Mouse (Mus musculus): ENCODE data around the gene Slc6a18. TPM values are rescaled to one million over a fixed set of nuclear protein-coding genes. Genes with fewer than 3 reads are reported as not detected.
"Not testable (repeated sequence)": the region's sequence is repeated elsewhere in the genome, so short reads cannot be mapped to it uniquely, and the experiment has no call there.

Slc6a18 gene
- total RNA-seq (2021), result not detected
- long read RNA-seq, experiment 1, result 0 reads
- long read RNA-seq, experiment 2, result 0 reads

GRCm38 (mm10) chr13:73677853-73678252 is at the start of gene Slc6a18:
Slc6a18 (minus strand) TSS chr13:73678023.
- DNase-seq (ENCODE audit: low spot score in 2 of 2), result no peak
- intact Hi-C loops (cut with DNase I), result no loop called here

GRCm38 (mm10) chr13:73725315-73725714 is 47.5 kb upstream of the Slc6a18 start:
- intact Hi-C loops (cut with DNase I), result no loop called here
- DNase-seq (ENCODE audit: low spot score in 2 of 2), result no peak

- intact Hi-C loops (cut with DNase I), result no loop called here
- DNase-seq (ENCODE audit: low spot score in 2 of 2), result peak; percentile 53 to 66
Measured at GRCm38 (mm10) chr13:73723081-73723668, 45.4 kb upstream of the Slc6a18 start.

GRCm38 (mm10) chr13:73720241-73720640 is 42.4 kb upstream of the Slc6a18 start:
- DNase-seq (ENCODE audit: low spot score in 2 of 2), result no peak
- intact Hi-C loops (cut with DNase I), result no loop called here

GRCm38 (mm10) chr13:73718225-73718624 is 40.4 kb upstream of the Slc6a18 start:
- intact Hi-C loops (cut with DNase I), result loop anchor here (1.0 to 10.0 kb wide), 3 partner anchors 104 to 577 kb away; partner anchors contain the start of gene Ahrr
- peak; percentile 89 to 93 for DNase-seq (ENCODE audit: low spot score in 2 of 2)

GRCm38 (mm10) chr13:73714020-73714419 is 36.2 kb upstream of the Slc6a18 start:
- intact Hi-C loops (cut with DNase I), result loop anchor here (5.0 to 10.0 kb wide), 3 partner anchors 67 to 581 kb away; partner anchors contain the start of gene Ahrr
- no peak for DNase-seq (ENCODE audit: low spot score in 2 of 2)

- intact Hi-C loops (cut with DNase I), result loop anchor here (5.0 to 10.0 kb wide), 3 partner anchors 66 to 582 kb away; partner anchors contain the start of gene Ahrr
Measured at GRCm38 (mm10) chr13:73713204-73713603, 35.4 kb upstream of the Slc6a18 start.

GRCm38 (mm10) chr13:73712228-73712627 is 34.4 kb upstream of the Slc6a18 start:
- DNase-seq (ENCODE audit: low spot score in 2 of 2), result no peak
- intact Hi-C loops (cut with DNase I), result loop anchor here (5.0 to 10.0 kb wide), 3 partner anchors 65 to 583 kb away; partner anchors contain the start of gene Ahrr

More at GRCm38 (mm10) chr13:73713204-73713603, 35.4 kb upstream of the Slc6a18 start:
- DNase-seq (ENCODE audit: low spot score in 2 of 2), result no peak

- no peak for DNase-seq (ENCODE audit: low spot score in 2 of 2)
- intact Hi-C loops (cut with DNase I), result loop anchor here (5.0 to 10.0 kb wide), 3 partner anchors 65 to 583 kb away; partner anchors contain the start of gene Ahrr
Measured at GRCm38 (mm10) chr13:73711803-73712202, 34.0 kb upstream of the Slc6a18 start.

GRCm38 (mm10) chr13:73711221-73711620 is 33.4 kb upstream of the Slc6a18 start:
- intact Hi-C loops (cut with DNase I), result loop anchor here (5.0 to 10.0 kb wide), 3 partner anchors 64 to 584 kb away; partner anchors contain the start of gene Ahrr
- DNase-seq (ENCODE audit: low spot score in 2 of 2), result no peak

GRCm38 (mm10) chr13:73709491-73709890 is 31.7 kb upstream of the Slc6a18 start:
- intact Hi-C loops (cut with DNase I), result no loop called here
- DNase-seq (ENCODE audit: low spot score in 2 of 2), result no peak

- DNase-seq (ENCODE audit: low spot score in 2 of 2), result no peak
- intact Hi-C loops (cut with DNase I), result no loop called here
Measured at GRCm38 (mm10) chr13:73704694-73705325, 27.0 kb upstream of the Slc6a18 start, which contains the start of gene Slc6a19. Slc6a19 (minus strand) TSS chr13:73704865.

- intact Hi-C loops (cut with DNase I); DNase-seq (ENCODE audit: low spot score in 2 of 2): not testable (repeated sequence)
Measured at GRCm38 (mm10) chr13:73703486-73703885, 25.7 kb upstream of the Slc6a18 start.

GRCm38 (mm10) chr13:73702776-73703175 is 25.0 kb upstream of the Slc6a18 start:
- intact Hi-C loops (cut with DNase I), result no loop called here
- DNase-seq (ENCODE audit: low spot score in 2 of 2), result no peak

GRCm38 (mm10) chr13:73701161-73701883 is 23.5 kb upstream of the Slc6a18 start:
- intact Hi-C loops (cut with DNase I), result no loop called here
- no peak for DNase-seq (ENCODE audit: low spot score in 2 of 2)

GRCm38 (mm10) chr13:73700554-73700953 is 22.7 kb upstream of the Slc6a18 start:
- DNase-seq (ENCODE audit: low spot score in 2 of 2), result no peak
- intact Hi-C loops (cut with DNase I), result no loop called here

GRCm38 (mm10) chr13:73699714-73700113 is 21.9 kb upstream of the Slc6a18 start:
- DNase-seq (ENCODE audit: low spot score in 2 of 2), result no peak
- intact Hi-C loops (cut with DNase I), result loop anchor here (10.0 kb wide), 1 partner anchor 185 kb away; no protein-coding TSS in a partner anchor

GRCm38 (mm10) chr13:73696529-73696928 is 18.7 kb upstream of the Slc6a18 start:
- no peak for DNase-seq (ENCODE audit: low spot score in 2 of 2)
- intact Hi-C loops (cut with DNase I), result loop anchor here (10.0 kb wide), 1 partner anchor 182 kb away; no protein-coding TSS in a partner anchor

GRCm38 (mm10) chr13:73694972-73695371 is 17.1 kb upstream of the Slc6a18 start:
- DNase-seq (ENCODE audit: low spot score in 2 of 2), result no peak
- intact Hi-C loops (cut with DNase I), result loop anchor here (10.0 kb wide), 1 partner anchor 180 kb away; no protein-coding TSS in a partner anchor
